Mouse (Mus musculus) olfactory bulb, adult 2 months (tissue): ENCODE data around the gene Pdha1.

Source experiments
- CTCF ChIP-seq: fragments of 200-500 bp; IDR thresholded peaks from 2 replicates; pipeline ENCODE4 v1.5.1; 2012; ENCODE audit warnings: low read depth, mild to moderate bottlenecking, low read length, moderate library complexity; ENCODE audit not compliant: insufficient read depth
- POLR2A ChIP-seq: fragments of 200-500 bp; IDR thresholded peaks from 2 replicates; pipeline ENCODE4 v1.6.1; 2012; ENCODE audit warnings: mild to moderate bottlenecking, low read depth, low read length, moderate library complexity; ENCODE audit not compliant: insufficient read depth

DNA sequence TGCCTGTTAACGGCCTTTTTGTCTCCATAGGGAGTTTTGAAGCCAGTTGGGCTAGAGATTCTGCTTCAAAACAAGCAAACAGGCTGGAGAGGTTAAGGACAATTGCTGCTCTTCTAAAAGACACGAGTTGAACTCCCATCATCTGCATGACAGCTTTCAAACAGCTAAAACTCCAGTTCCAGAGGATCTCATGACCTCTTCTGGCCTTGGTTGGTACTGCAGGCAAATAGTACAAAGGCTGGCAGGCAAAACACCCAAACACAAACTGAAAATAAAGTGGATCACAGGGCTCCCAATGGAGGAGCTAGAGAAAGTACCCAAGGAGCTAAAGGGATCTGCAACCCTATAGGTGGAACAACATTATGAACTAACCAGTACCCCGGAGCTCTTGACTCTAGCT is 31.9 kb upstream of the Pdha1 start:
- TF ChIP-seq POLR2A (no peak), CTCF (no peak)
